Mouse (Mus musculus) stomach, embryonic 16.5 days (tissue): ENCODE results near the gene Spo11. TPM values are rescaled to one million over a fixed set of nuclear protein-coding genes. Genes with fewer than 3 reads are reported as not detected.

Experiments
- ATAC-seq: fragments of 200-750 bp; cut with Nextera tagmentation; 2 replicates; pipeline ENCODE4 v1.8.0; 2017; ENCODE audit warnings: moderate number of reproducible peaks, moderate TSS enrichment; ENCODE audit not compliant: insufficient read depth, low FRiP score
- H3K27ac ChIP-seq: fragments of 300-500 bp; sonication (generic); 2 replicates; pipeline ENCODE4 v1.5.1; 2014; ENCODE audit warnings: low read length
- H3K27me3 ChIP-seq: fragments of 300-500 bp; sonication (generic); 2 replicates; pipeline ENCODE4 v1.6.1; 2014; ENCODE audit warnings: low read length, control low read depth, mixed read lengths; ENCODE audit not compliant: control insufficient read depth, insufficient read depth
- H3K36me3 ChIP-seq: fragments of 300-500 bp; sonication (generic); 2 replicates; pipeline ENCODE4 v1.6.1; 2014; ENCODE audit warnings: low read length; ENCODE audit not compliant: control insufficient read depth, insufficient read depth
- H3K4me1 ChIP-seq: fragments of 300-500 bp; sonication (generic); 2 replicates; pipeline ENCODE4 v1.6.1; 2014; ENCODE audit warnings: low read length, control low read depth, mixed read lengths; ENCODE audit not compliant: control insufficient read depth, insufficient read depth
- H3K4me2 ChIP-seq: fragments of 300-500 bp; sonication (generic); 2 replicates; pipeline ENCODE4 v1.6.1; 2014; ENCODE audit warnings: low read depth, low read length, mixed read lengths
- H3K4me3 ChIP-seq: fragments of 300-500 bp; sonication (generic); replicated peaks from 2 replicates; pipeline ENCODE4 v1.5.1; 2014; ENCODE audit warnings: mild to moderate bottlenecking, low read length
- H3K9ac ChIP-seq: fragments of 300-500 bp; sonication (generic); 2 replicates; pipeline ENCODE4 v1.6.1; 2014; ENCODE audit warnings: low read length
- H3K9me3 ChIP-seq: fragments of 300-500 bp; sonication (generic); replicated peaks from 2 replicates; pipeline ENCODE4 v1.6.1; 2016; ENCODE audit warnings: low read length, control low read depth; ENCODE audit not compliant: control insufficient read depth
- WGBS: fragments of 180-500 bp; shearing (Covaris S2); extraction: QIAGEN DNeasy Blood & Tissue Kit; methylation state at CpG from one replicate; pipeline ENCODE4 v1.1.7; 2014; 5-methylcytosine and 5-hydroxymethylcytosine counted together
- polyA plus RNA-seq: library from polyadenylated mRNA; unstranded; fragments of >200 nt; fragmentation: Nextera tagmentation; extraction: Ambion mirVana; gene quantifications from 2 replicates; pipeline ENCODE4 v1.2.1, GENCODE M21; 2015

The Spo11 gene
- polyA plus RNA-seq, 1 experiment from 2014 or later: 0.44 TPM

GRCm38 (mm10) chr2:172996207-172996606, 18.7 kb downstream of the Spo11 start:
- no peak overlapping the region for H3K27ac ChIP-seq
- H3K9me3 ChIP-seq: no peaks in the 10 kb centered on the region
- no peak overlapping the region for H3K4me2 ChIP-seq
- no peak overlapping the region for H3K4me3 ChIP-seq
- H3K36me3 ChIP-seq: no peaks in the 10 kb centered on the region
- H3K9ac ChIP-seq: no peak overlapping the region
- H3K4me1 ChIP-seq: peaks cover 6% of the 10 kb centered on the region
- 14% methylated on average over 4 of the region's 4 CpGs for WGBS
- ATAC-seq: no peak
- H3K27me3 ChIP-seq: no peaks in the 10 kb centered on the region

DNA sequence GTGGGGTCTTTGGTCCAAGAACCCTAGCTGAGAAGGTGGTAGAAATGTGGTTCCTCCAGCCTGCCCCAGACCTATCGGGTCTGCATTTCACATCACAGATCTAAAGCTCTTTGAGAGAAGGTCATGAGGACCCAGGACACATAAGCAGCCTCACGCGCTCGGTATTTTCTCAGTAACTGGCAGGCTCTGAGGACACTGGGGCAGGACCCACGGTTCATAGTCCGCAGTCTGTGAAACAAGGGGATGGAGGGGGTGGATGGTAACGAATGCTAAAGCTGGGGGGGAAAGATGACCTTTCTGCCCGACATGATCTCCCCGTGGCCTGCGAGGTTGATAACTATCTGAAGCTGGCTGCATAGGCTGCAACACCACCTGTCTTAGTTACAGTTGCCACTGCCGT, 20.2 kb downstream of the Spo11 start:
- Histone ChIP-seq H3K4me3 (no peak overlapping the region), H3K4me1 (peaks cover 13% of the 10 kb centered on the region), H3K9ac (no peak overlapping the region), H3K36me3 (no peaks in the 10 kb centered on the region), H3K27ac (no peak overlapping the region), H3K27me3 (no peaks in the 10 kb centered on the region), H3K9me3 (no peaks in the 10 kb centered on the region), H3K4me2 (no peak overlapping the region)
- 63% methylated on average over 11 of the region's 11 CpGs for WGBS
- ATAC-seq: no peak

DNA sequence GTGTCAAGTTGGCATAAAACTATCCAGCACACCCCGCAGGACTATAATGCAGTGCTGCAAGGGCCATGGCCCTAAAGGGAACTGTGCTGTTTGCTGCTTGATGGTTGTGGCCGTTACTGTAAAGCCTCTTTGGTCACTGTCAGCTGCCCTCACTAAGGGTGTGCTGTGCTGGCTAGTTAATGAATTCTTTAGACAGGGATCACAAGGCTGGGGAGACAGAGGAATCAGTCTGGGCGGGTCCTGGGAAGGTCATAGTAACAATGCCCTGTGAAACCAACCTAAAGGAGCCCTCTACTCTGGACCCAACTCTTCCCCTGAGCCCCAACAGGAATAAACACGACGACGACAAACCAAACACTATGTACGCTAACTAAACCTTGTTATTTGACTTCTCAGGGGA, 21.0 kb downstream of the Spo11 start:
- Histone ChIP-seq H3K27ac (no peak overlapping the region), H3K36me3 (0 out of 2 replicates have a peak, but pooled peaks cover 1% of the 10 kb centered on the region), H3K4me2 (no peak overlapping the region), H3K9me3 (no peaks in the 10 kb centered on the region), H3K9ac (no peak overlapping the region), H3K4me3 (no peak overlapping the region), H3K4me1 (peaks cover 13% of the 10 kb centered on the region), H3K27me3 (no peaks in the 10 kb centered on the region)
- ATAC-seq: no peak
- WGBS: 59% methylated on average over 7 of the region's 7 CpGs

DNA sequence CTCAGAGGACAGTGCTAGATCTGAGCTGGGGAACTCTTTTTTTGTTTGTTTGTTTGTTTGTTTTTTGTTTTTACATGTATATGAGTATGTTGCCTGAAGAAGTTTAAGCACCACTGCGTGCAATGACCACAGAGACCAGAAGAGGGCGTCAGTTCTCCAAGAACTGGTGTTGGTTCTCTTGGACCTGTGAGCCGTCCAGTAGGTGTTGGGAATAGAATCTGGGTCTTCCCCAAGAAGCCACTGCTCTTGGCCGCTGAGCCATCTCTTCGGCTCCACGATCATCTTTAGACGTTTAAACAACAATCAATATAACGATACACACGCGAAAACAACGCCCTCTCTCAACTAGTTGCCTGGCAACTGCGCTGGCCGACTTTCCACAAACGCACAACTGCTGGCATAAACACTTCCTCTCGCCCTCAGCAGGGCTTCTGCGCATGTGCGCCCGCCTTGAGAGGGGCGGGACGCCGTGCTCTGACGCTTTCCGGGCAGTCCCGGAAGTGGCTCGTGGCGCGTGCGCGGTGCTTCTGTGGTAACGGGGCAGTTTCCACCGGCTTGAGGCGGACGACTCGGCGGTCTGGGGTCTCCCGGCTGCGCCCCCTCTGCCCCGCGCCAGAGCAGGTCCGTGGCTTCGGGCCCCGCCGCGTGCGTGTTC, 22.3 kb downstream of the Spo11 start, which contains the start of gene Rae1:
Gene Rae1, plus strand, starts transcription at position 488 of the 655 bp plus-strand sequence.
- ATAC-seq: peak; percentile 97
- Histone ChIP-seq H3K36me3 (peaks cover 14% of the 10 kb centered on the region; the same call in 1 of the 2 replicates), H3K4me2 (peak within 1 kb of the TSS; percentile 83), H3K9ac (peak within 1 kb of the TSS; percentile 85), H3K27ac (peak within 1 kb of the TSS; percentile 78), H3K4me3 (peak within 1 kb of the TSS; percentile 69), H3K4me1 (peaks cover 13% of the 10 kb centered on the region), H3K9me3 (no peaks in the 10 kb centered on the region), H3K27me3 (no peaks in the 10 kb centered on the region)
- WGBS: 0% methylated on average over 45 of the region's 45 CpGs

GRCm38 (mm10) chr2:173000285-173000652, 22.8 kb downstream of the Spo11 start:
- Histone ChIP-seq H3K4me2 (peak overlapping the region; percentile 83), H3K9ac (peak overlapping the region; percentile 85), H3K27ac (peak overlapping the region; percentile 78), H3K9me3 (no peaks in the 10 kb centered on the region), H3K4me1 (peaks cover 13% of the 10 kb centered on the region), H3K4me3 (peak overlapping the region; percentile 69), H3K36me3 (peaks cover 18% of the 10 kb centered on the region; the same call in 1 of the 2 replicates), H3K27me3 (no peaks in the 10 kb centered on the region)
- ATAC-seq: peak; percentile 91
- WGBS: under 1% methylated on average over 42 of the region's 42 CpGs

- Histone ChIP-seq H3K36me3 (peaks cover 21% of the 10 kb centered on the region; the same call in 1 of the 2 replicates), H3K4me3 (peak overlapping the region; percentile 69), H3K9ac (peak overlapping the region; percentile 85), H3K4me1 (peaks cover 13% of the 10 kb centered on the region), H3K27ac (peak overlapping the region; percentile 78), H3K9me3 (no peaks in the 10 kb centered on the region), H3K27me3 (no peaks in the 10 kb centered on the region), H3K4me2 (peak overlapping the region; percentile 83)
- WGBS: 15% methylated on average over 8 of the region's 8 CpGs
- ATAC-seq: no peak
These were observed 23.4 kb downstream of the Spo11 start for GRCm38 (mm10) chr2:173000921-173001320.

DNA sequence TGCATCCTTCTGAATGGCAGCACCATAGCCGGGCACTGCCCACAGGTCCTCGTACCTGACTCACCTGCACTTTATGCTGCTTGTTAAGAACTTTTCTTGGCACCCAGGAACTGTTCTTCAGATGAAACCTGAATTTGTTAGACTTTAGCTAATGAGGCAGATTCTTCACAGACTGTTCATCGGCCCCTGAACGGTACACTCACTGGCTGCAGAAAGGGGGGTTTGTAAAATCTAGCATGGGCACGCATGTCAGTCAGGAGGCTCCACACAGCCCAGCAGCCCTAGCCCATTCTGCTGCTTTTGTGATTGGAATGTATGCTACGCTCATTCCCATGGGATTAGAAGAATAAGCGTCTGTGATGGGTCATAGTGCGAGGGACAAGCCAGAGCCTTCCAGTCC, 26.2 kb downstream of the Spo11 start:
- H3K9me3 ChIP-seq: no peaks in the 10 kb centered on the region
- WGBS: 94% methylated on average over 8 of the region's 8 CpGs
- ATAC-seq: no peak
- peaks cover 13% of the 10 kb centered on the region for H3K4me1 ChIP-seq
- H3K27me3 ChIP-seq: no peaks in the 10 kb centered on the region
- peaks cover 38% of the 10 kb centered on the region for H3K36me3 ChIP-seq
- no peak overlapping the region for H3K4me2 ChIP-seq
- no peak overlapping the region for H3K9ac ChIP-seq
- H3K27ac ChIP-seq: no peak overlapping the region
- H3K4me3 ChIP-seq: no peak overlapping the region

DNA sequence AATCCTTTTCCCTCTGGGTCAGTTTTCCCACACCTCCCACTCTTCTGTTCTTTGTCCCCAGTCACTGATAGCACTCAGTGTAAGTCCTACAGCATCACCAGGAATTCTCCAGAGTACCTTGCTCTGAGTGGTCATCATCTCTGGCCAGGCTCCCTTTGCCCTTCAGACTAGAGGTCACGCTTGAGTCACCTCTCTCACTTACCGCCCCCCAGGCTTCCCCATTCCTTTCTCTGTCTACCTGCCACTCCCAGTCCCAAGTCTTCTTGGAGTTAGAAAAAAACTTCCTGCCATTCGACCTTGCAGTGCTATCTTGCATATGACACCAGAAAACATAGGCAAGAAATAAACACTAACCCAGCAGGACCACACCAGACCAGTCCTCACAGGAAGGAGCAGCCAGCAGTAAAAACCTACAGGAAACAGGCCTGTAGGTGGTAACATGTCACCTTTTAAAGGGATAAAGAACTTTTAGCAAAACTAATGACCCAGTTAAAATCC, 32.8 kb downstream of the Spo11 start:
- Histone ChIP-seq H3K9ac (no peak overlapping the region), H3K27me3 (no peaks in the 10 kb centered on the region), H3K27ac (no peak overlapping the region), H3K9me3 (no peaks in the 10 kb centered on the region), H3K4me2 (no peak overlapping the region), H3K4me3 (no peak overlapping the region), H3K36me3 (peaks cover 60% of the 10 kb centered on the region), H3K4me1 (no peaks in the 10 kb centered on the region)
- WGBS: 67% methylated on average over 3 of the region's 3 CpGs
- ATAC-seq: no peak

GRCm38 (mm10) chr2:173011440-173011839, 33.9 kb downstream of the Spo11 start:
- H3K4me3 ChIP-seq: no peak overlapping the region
- H3K9ac ChIP-seq: no peak overlapping the region
- no peak overlapping the region for H3K27ac ChIP-seq
- no peaks in the 10 kb centered on the region for H3K9me3 ChIP-seq
- H3K36me3 ChIP-seq: peaks cover 56% of the 10 kb centered on the region
- no peak overlapping the region for H3K4me2 ChIP-seq
- no peaks in the 10 kb centered on the region for H3K27me3 ChIP-seq
- WGBS: 84% methylated on average over 8 of the region's 8 CpGs
- H3K4me1 ChIP-seq: no peaks in the 10 kb centered on the region
- ATAC-seq: peak; percentile 67; the same call in 1 of the 2 replicates
